Mouse (Mus musculus): Measurements from ENCODE around the gene Gm1123.

The Gm1123 gene

GRCm38 (mm10) chr9:99035575-99035974 lies at the start of gene Gm1123:
Gene Gm1123, minus strand, starts transcription at chr9:99035715.
- DNase-seq (ENCODE audit: low spot score in 2 of 2): no peak

GRCm38 (mm10) chr9:99081718-99082117 lies 46.2 kb upstream of the Gm1123 start:
- DNase-seq (ENCODE audit: low spot score in 2 of 2): no peak

GRCm38 (mm10) chr9:99081308-99081707 lies 45.8 kb upstream of the Gm1123 start:
- no peak for DNase-seq (ENCODE audit: low spot score in 2 of 2)

GRCm38 (mm10) chr9:99080657-99081056 lies 45.1 kb upstream of the Gm1123 start:
- DNase-seq (ENCODE audit: low spot score in 2 of 2): no peak

GRCm38 (mm10) chr9:99074462-99074861 lies 38.9 kb upstream of the Gm1123 start:
- DNase-seq (ENCODE audit: low spot score in 2 of 2): no peak

GRCm38 (mm10) chr9:99072538-99072937 lies 37.0 kb upstream of the Gm1123 start:
- no peak for DNase-seq (ENCODE audit: low spot score in 2 of 2)

GRCm38 (mm10) chr9:99065311-99065710 lies 29.8 kb upstream of the Gm1123 start:
- no peak for DNase-seq (ENCODE audit: low spot score in 2 of 2)

- no peak for DNase-seq (ENCODE audit: low spot score in 2 of 2)
Measured at GRCm38 (mm10) chr9:99064216-99064615, 28.7 kb upstream of the Gm1123 start.

GRCm38 (mm10) chr9:99062544-99062943 lies 27.0 kb upstream of the Gm1123 start:
- peak; percentile 52 to 82 for DNase-seq (ENCODE audit: low spot score in 2 of 2)

GRCm38 (mm10) chr9:99057751-99058150 lies 22.2 kb upstream of the Gm1123 start:
- no peak for DNase-seq (ENCODE audit: low spot score in 2 of 2)

- no peak for DNase-seq (ENCODE audit: low spot score in 2 of 2)
Measured at GRCm38 (mm10) chr9:99049760-99050159, 14.2 kb upstream of the Gm1123 start.

- DNase-seq (ENCODE audit: low spot score in 2 of 2): no peak
Measured at GRCm38 (mm10) chr9:99048724-99049250, 13.3 kb upstream of the Gm1123 start.

GRCm38 (mm10) chr9:99044761-99045160 lies 9.2 kb upstream of the Gm1123 start:
- no peak for DNase-seq (ENCODE audit: low spot score in 2 of 2)

- no peak for DNase-seq (ENCODE audit: low spot score in 2 of 2)
Measured at GRCm38 (mm10) chr9:99042641-99043040, 7.1 kb upstream of the Gm1123 start.

- no peak for DNase-seq (ENCODE audit: low spot score in 2 of 2)
Measured at GRCm38 (mm10) chr9:99041994-99042393, 6.5 kb upstream of the Gm1123 start.

GRCm38 (mm10) chr9:99034111-99034510 lies 1.4 kb downstream of the Gm1123 start:
- no peak for DNase-seq (ENCODE audit: low spot score in 2 of 2)

- no peak for DNase-seq (ENCODE audit: low spot score in 2 of 2)
Measured at GRCm38 (mm10) chr9:99032031-99032430, 3.5 kb downstream of the Gm1123 start.

GRCm38 (mm10) chr9:99021751-99022150 lies 13.8 kb downstream of the Gm1123 start:
- no peak for DNase-seq (ENCODE audit: low spot score in 2 of 2)

GRCm38 (mm10) chr9:99021166-99021565 lies 14.3 kb downstream of the Gm1123 start:
- no peak for DNase-seq (ENCODE audit: low spot score in 2 of 2)

- no peak for DNase-seq (ENCODE audit: low spot score in 2 of 2)
Measured at GRCm38 (mm10) chr9:99017679-99018078, 17.8 kb downstream of the Gm1123 start.

- DNase-seq (ENCODE audit: low spot score in 2 of 2): no peak
Measured at GRCm38 (mm10) chr9:99016759-99017158, 18.8 kb downstream of the Gm1123 start.

- DNase-seq (ENCODE audit: low spot score in 2 of 2): no peak
Measured at GRCm38 (mm10) chr9:99016301-99016700, 19.2 kb downstream of the Gm1123 start.

GRCm38 (mm10) chr9:99009898-99010199 lies 25.7 kb downstream of the Gm1123 start:
- no peak for DNase-seq (ENCODE audit: low spot score in 2 of 2)

- DNase-seq (ENCODE audit: low spot score in 2 of 2): no peak
Measured at GRCm38 (mm10) chr9:99009069-99009897, 26.2 kb downstream of the Gm1123 start.

Measured in spleen, postnatal 10 days (tissue).